Mouse (Mus musculus): ENCODE measurements around the gene Sfta2. TPM values are rescaled to one million over a fixed set of nuclear protein-coding genes. Genes with fewer than 3 reads are reported as not detected.

Gene Sfta2
- polyA plus RNA-seq, 1 experiment from 2014 or later = not detected

DNA sequence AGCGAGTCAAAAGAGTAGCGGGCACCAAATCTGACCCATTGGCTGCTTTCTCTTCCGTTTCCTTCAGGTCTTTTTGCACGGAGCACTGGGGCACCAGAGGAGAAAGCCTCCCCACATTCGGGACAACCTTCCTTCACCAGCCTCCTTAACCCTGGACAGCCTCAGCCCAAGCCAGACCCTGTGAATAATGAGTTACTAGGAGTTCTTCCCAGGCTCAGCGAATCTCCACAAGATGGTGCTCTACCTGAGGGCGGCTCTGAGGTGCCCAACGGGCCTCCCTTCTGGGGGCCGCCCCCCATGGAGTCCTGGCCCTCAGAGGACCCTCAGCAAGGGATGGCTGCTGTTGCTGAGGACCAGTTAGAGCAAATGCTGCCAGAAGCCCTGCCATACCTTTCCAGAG lies 33.6 kb upstream of the Sfta2 start:
- Histone ChIP-seq H3K27me3 (ENCODE audit: control insufficient read depth, insufficient read depth, low read length) (peaks cover 9% of the 10 kb centered on the region; the same call in 1 of the 2 replicates), H3K4me2 (replicated peaks; ENCODE audit: low read depth, low read length) (no peak overlapping the region), H3K9ac (ENCODE audit: low read depth, low read length) (no peak overlapping the region), H3K4me3 (ENCODE audit: low read depth, low read length) (no peak overlapping the region), H3K36me3 (ENCODE audit: control insufficient read depth, insufficient read depth, low read length) (no peaks in the 10 kb centered on the region), H3K4me1 (replicated peaks; ENCODE audit: control insufficient read depth, insufficient read depth, low read length) (peaks cover 9% of the 10 kb centered on the region; the same call in 1 of the 2 replicates), H3K9me3 (ENCODE audit: control insufficient read depth, low read length) (no peaks in the 10 kb centered on the region), H3K27ac (ENCODE audit: low read depth, low read length) (peak overlapping the region; percentile 13; the same call in 1 of the 2 replicates)
- WGBS = 20% methylated on average over 9 of the region's 9 CpGs
- no peak for DNase-seq (ENCODE audit: low spot score)
- no peak for ATAC-seq (ENCODE audit: low FRiP score)

DNA sequence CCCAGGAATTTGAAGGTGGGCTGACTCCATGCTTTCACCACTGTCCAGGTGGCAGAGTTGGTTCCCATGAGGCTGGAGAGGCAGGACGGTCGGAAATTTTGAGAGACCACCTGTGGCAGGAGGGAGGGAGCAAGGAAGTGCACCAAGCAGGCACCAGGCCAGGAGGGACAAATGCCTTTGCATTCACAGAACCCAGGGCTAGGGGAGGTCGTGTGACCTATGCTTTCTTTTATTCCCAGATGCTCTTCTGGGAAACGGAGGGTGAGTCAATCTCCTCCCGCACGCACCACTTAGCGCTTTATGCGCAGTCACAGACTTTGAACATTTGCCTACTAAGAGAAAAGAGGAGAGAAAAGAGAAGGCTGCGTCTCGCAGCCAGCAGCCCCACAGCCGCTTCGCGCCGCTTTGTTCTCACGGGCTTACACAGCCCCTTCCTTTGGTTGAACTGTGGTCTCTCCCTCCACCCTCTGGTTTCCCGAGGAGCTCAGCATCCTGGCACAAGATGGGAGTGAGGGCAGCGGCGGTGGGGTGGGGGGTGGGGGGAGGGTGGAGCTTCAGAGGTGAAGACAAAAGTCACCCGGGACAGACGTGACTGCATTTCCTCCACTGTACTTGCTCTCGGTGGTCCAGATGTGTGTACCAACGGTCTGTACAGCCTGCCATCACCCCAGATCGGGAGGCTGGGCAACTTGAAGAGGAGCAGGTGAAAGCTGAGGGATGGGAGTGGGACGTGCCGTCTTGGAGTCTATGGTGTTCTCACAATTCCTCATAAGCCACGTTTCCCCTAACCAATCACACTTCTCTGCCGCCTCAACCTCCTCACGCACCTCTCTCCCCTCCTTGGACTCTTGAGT lies 32.0 kb upstream of the Sfta2 start:
- ATAC-seq (ENCODE audit: low FRiP score) (peak; percentile 51; the same call in 1 of the 2 replicates), DNase-seq (ENCODE audit: low spot score) (peak; percentile 51)
- Histone ChIP-seq H3K4me3 (ENCODE audit: low read depth, low read length) (peak overlapping the region; percentile 21; the same call in 1 of the 2 replicates), H3K4me1 (replicated peaks; ENCODE audit: control insufficient read depth, insufficient read depth, low read length) (peaks cover 9% of the 10 kb centered on the region; the same call in 1 of the 2 replicates), H3K36me3 (ENCODE audit: control insufficient read depth, insufficient read depth, low read length) (no peaks in the 10 kb centered on the region), H3K9ac (ENCODE audit: low read depth, low read length) (0 out of 2 replicates have a peak overlapping the region, but pooled peaks have one; percentile 31), H3K27me3 (ENCODE audit: control insufficient read depth, insufficient read depth, low read length) (peaks cover 9% of the 10 kb centered on the region; the same call in 1 of the 2 replicates), H3K27ac (ENCODE audit: low read depth, low read length) (no peak overlapping the region), H3K4me2 (replicated peaks; ENCODE audit: low read depth, low read length) (peak overlapping the region; percentile 50), H3K9me3 (ENCODE audit: control insufficient read depth, low read length) (no peaks in the 10 kb centered on the region)
- 4% methylated on average over 28 of the region's 28 CpGs for WGBS

DNA sequence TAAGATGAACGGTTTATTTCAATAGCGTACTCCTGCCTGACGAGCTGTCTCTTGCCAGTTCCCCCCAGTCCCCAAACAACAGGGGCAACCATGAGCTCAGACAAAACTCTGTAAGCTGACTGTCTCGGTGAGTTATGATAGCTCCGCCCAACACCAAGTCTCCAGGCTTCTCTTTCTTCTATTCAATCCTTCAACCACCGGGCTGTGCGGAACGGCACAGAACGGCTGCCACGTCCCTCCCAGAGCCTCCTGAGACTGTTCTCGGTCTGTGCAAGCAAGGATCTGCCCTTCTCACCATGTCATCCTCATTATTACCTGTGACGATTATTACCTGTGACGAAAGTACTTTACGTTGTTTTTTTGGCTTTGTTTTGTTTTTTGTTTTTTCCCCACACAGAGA lies 30.5 kb upstream of the Sfta2 start:
- WGBS = 68% methylated on average over 14 of the region's 14 CpGs
- Histone ChIP-seq H3K4me1 (replicated peaks; ENCODE audit: control insufficient read depth, insufficient read depth, low read length) (peaks cover 9% of the 10 kb centered on the region; the same call in 1 of the 2 replicates), H3K4me2 (replicated peaks; ENCODE audit: low read depth, low read length) (no peak overlapping the region), H3K27ac (ENCODE audit: low read depth, low read length) (no peak overlapping the region), H3K9ac (ENCODE audit: low read depth, low read length) (no peak overlapping the region), H3K4me3 (ENCODE audit: low read depth, low read length) (no peak overlapping the region), H3K36me3 (ENCODE audit: control insufficient read depth, insufficient read depth, low read length) (no peaks in the 10 kb centered on the region), H3K27me3 (ENCODE audit: control insufficient read depth, insufficient read depth, low read length) (peaks cover 9% of the 10 kb centered on the region; the same call in 1 of the 2 replicates), H3K9me3 (ENCODE audit: control insufficient read depth, low read length) (no peaks in the 10 kb centered on the region)
- no peak for DNase-seq (ENCODE audit: low spot score)
- no peak for ATAC-seq (ENCODE audit: low FRiP score)

DNA sequence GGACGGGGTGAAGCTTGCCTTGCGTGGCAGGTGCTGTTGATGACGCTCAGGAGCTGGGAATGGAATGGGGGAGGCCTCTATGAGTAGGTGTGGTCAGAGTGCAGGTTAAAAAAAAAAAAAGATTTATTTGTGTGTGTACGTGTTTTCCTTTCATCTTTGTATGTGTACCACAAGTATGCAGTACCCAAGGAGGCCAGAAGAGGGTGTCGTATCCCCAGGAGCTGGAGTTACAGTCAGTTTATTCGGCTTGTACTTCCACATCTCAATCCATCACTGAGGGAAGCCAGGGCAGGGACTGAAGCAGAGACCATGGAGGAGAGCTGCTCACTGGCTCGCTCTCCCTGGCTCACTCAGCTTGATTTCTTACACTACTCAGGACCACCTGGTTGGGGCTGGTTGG lies 29.9 kb upstream of the Sfta2 start:
- DNase-seq (ENCODE audit: low spot score) (no peak), ATAC-seq (ENCODE audit: low FRiP score) (no peak)
- WGBS = 95% methylated on average over 7 of the region's 7 CpGs
- Histone ChIP-seq H3K4me1 (replicated peaks; ENCODE audit: control insufficient read depth, insufficient read depth, low read length) (peaks cover 9% of the 10 kb centered on the region; the same call in 1 of the 2 replicates), H3K9ac (ENCODE audit: low read depth, low read length) (no peak overlapping the region), H3K36me3 (ENCODE audit: control insufficient read depth, insufficient read depth, low read length) (no peaks in the 10 kb centered on the region), H3K4me2 (replicated peaks; ENCODE audit: low read depth, low read length) (no peak overlapping the region), H3K27me3 (ENCODE audit: control insufficient read depth, insufficient read depth, low read length) (peaks cover 9% of the 10 kb centered on the region; the same call in 1 of the 2 replicates), H3K4me3 (ENCODE audit: low read depth, low read length) (no peak overlapping the region), H3K27ac (ENCODE audit: low read depth, low read length) (no peak overlapping the region), H3K9me3 (ENCODE audit: control insufficient read depth, low read length) (no peaks in the 10 kb centered on the region)

DNA sequence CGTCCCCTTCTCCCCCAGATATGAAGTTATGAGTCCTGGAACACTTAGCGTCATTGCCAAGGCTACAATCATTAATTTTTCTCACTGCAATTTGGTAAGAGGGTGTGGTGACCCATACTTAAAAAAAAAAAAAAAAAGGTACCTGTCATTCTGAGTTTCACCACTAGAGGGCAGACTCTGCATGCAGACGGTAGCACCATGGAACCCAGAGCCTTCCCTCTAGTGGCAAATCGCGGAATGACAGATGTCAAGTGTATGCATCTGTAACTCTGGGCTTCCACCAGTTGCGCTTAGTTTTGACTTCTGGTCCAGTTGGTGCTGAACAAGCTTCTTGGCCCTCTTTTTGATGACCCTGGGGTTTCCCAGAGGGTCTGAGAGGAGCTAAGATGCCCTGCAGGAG lies 23.1 kb upstream of the Sfta2 start:
- H3K27ac ChIP-seq (ENCODE audit: low read depth, low read length) = no peak overlapping the region
- no peaks in the 10 kb centered on the region for H3K27me3 ChIP-seq (ENCODE audit: control insufficient read depth, insufficient read depth, low read length)
- H3K9me3 ChIP-seq (ENCODE audit: control insufficient read depth, low read length) = no peaks in the 10 kb centered on the region
- H3K4me2 ChIP-seq (replicated peaks; ENCODE audit: low read depth, low read length) = no peak overlapping the region
- H3K4me1 ChIP-seq (replicated peaks; ENCODE audit: control insufficient read depth, insufficient read depth, low read length) = no peaks in the 10 kb centered on the region
- DNase-seq (ENCODE audit: low spot score) (peak; percentile 89), ATAC-seq (ENCODE audit: low FRiP score) (no peak)
- WGBS = 23% methylated on average over 6 of the region's 6 CpGs
- H3K36me3 ChIP-seq (ENCODE audit: control insufficient read depth, insufficient read depth, low read length) = no peaks in the 10 kb centered on the region
- no peak overlapping the region for H3K9ac ChIP-seq (ENCODE audit: low read depth, low read length)
- no peak overlapping the region for H3K4me3 ChIP-seq (ENCODE audit: low read depth, low read length)

DNA sequence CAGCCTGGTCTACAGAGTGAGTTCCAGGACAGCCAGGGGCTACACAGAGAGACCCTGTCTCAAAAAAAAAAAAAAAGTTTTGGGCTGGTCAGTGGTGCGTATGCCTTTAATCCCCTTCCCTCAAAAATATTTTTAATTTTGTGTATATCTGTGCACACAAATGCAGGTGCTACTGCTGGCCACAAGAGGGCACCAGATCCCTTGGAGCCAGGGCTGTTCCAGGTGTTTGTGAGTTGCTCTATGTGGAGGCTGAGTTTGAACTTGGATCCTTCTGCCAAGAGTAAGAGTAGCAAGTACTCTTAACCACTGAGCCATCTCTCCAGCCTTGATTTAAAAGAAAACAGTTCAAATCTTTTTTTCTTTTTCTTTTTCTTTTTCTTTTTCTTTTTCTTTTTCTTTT lies 18.4 kb upstream of the Sfta2 start:
- Histone ChIP-seq H3K4me2 (replicated peaks; ENCODE audit: low read depth, low read length) (no peak overlapping the region), H3K27me3 (ENCODE audit: control insufficient read depth, insufficient read depth, low read length) (no peaks in the 10 kb centered on the region; the same call in 1 of the 2 replicates), H3K36me3 (ENCODE audit: control insufficient read depth, insufficient read depth, low read length) (no peaks in the 10 kb centered on the region), H3K4me1 (replicated peaks; ENCODE audit: control insufficient read depth, insufficient read depth, low read length) (no peaks in the 10 kb centered on the region), H3K9me3 (ENCODE audit: control insufficient read depth, low read length) (no peaks in the 10 kb centered on the region), H3K4me3 (ENCODE audit: low read depth, low read length) (no peak overlapping the region), H3K9ac (ENCODE audit: low read depth, low read length) (no peak overlapping the region), H3K27ac (ENCODE audit: low read depth, low read length) (no peak overlapping the region)
- DNase-seq (ENCODE audit: low spot score) (no peak), ATAC-seq (ENCODE audit: low FRiP score) (no peak)
- WGBS = 93% methylated on average over 1 of the region's 1 CpGs

DNA sequence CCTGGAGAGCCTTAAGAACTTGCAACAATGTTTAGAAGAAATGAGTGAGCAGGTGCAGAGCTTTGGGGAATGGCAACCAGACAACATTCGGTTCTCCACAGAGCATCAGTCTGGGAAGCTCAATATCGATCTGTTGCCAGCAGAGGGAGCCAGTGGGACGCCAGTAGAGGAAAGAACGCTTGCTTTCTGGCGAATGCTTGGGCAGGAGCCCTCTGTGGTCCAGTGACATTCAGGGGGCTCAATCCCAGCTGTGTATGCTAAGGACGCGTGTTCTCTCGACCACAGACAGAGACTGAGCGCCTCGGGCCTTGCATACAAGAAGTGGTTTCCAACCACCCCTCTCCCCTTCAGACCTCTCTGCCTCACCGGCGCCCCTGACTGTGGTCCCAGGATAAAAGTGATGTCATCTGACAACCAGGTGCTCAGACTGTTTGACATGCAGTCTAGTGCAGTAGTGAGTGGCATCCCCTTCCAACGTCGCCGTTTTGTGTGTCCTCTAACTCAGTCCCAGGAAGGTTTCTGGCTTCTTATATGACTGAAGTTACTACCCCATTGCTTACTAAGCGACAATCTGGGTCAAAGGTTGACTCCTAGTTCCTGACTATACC lies 16.9 kb upstream of the Sfta2 start:
- no peaks in the 10 kb centered on the region for H3K36me3 ChIP-seq (ENCODE audit: control insufficient read depth, insufficient read depth, low read length)
- no peaks in the 10 kb centered on the region; the same call in 1 of the 2 replicates for H3K27me3 ChIP-seq (ENCODE audit: control insufficient read depth, insufficient read depth, low read length)
- H3K4me1 ChIP-seq (replicated peaks; ENCODE audit: control insufficient read depth, insufficient read depth, low read length) = no peaks in the 10 kb centered on the region
- ATAC-seq (ENCODE audit: low FRiP score) = peak; percentile 59
- H3K27ac ChIP-seq (ENCODE audit: low read depth, low read length) = no peak overlapping the region
- DNase-seq (ENCODE audit: low spot score) = peak; percentile 91
- 17% methylated on average over 16 of the region's 16 CpGs for WGBS
- no peak overlapping the region for H3K9ac ChIP-seq (ENCODE audit: low read depth, low read length)
- H3K9me3 ChIP-seq (ENCODE audit: control insufficient read depth, low read length) = no peaks in the 10 kb centered on the region
- H3K4me2 ChIP-seq (replicated peaks; ENCODE audit: low read depth, low read length) = 0 out of 2 replicates have a peak overlapping the region, but pooled peaks have one; percentile 9
- H3K4me3 ChIP-seq (ENCODE audit: low read depth, low read length) = no peak overlapping the region

DNA sequence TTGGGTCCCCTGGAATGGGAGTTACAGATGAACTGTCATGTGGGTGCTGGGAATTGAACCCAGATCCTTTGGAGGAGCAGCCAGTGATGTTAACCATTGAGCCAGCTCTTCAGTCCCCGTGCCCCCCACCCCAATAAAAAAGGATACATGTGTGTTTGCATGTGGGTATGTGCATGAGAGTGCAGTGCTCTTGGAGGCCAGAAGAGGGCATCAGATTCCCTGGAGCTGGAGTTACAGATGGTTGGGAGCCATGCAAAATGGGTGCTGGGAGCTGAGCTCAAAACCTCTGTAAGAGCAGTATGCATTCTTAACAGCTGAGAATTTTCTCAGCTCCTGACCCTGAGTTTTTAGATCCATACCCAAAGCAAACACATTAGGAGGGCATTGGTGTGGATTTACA lies 14.1 kb upstream of the Sfta2 start:
- H3K4me2 ChIP-seq (replicated peaks; ENCODE audit: low read depth, low read length) = no peak overlapping the region
- no peaks in the 10 kb centered on the region for H3K4me1 ChIP-seq (replicated peaks; ENCODE audit: control insufficient read depth, insufficient read depth, low read length)
- H3K27me3 ChIP-seq (ENCODE audit: control insufficient read depth, insufficient read depth, low read length) = no peaks in the 10 kb centered on the region; the same call in 1 of the 2 replicates
- H3K36me3 ChIP-seq (ENCODE audit: control insufficient read depth, insufficient read depth, low read length) = no peaks in the 10 kb centered on the region
- WGBS = 84% methylated on average over 1 of the region's 1 CpGs
- DNase-seq (ENCODE audit: low spot score) (no peak), ATAC-seq (ENCODE audit: low FRiP score) (no peak)
- H3K27ac ChIP-seq (ENCODE audit: low read depth, low read length) = no peak overlapping the region
- H3K9me3 ChIP-seq (ENCODE audit: control insufficient read depth, low read length) = no peaks in the 10 kb centered on the region
- no peak overlapping the region for H3K9ac ChIP-seq (ENCODE audit: low read depth, low read length)
- no peak overlapping the region for H3K4me3 ChIP-seq (ENCODE audit: low read depth, low read length)
